In the genomic region with DNA sequence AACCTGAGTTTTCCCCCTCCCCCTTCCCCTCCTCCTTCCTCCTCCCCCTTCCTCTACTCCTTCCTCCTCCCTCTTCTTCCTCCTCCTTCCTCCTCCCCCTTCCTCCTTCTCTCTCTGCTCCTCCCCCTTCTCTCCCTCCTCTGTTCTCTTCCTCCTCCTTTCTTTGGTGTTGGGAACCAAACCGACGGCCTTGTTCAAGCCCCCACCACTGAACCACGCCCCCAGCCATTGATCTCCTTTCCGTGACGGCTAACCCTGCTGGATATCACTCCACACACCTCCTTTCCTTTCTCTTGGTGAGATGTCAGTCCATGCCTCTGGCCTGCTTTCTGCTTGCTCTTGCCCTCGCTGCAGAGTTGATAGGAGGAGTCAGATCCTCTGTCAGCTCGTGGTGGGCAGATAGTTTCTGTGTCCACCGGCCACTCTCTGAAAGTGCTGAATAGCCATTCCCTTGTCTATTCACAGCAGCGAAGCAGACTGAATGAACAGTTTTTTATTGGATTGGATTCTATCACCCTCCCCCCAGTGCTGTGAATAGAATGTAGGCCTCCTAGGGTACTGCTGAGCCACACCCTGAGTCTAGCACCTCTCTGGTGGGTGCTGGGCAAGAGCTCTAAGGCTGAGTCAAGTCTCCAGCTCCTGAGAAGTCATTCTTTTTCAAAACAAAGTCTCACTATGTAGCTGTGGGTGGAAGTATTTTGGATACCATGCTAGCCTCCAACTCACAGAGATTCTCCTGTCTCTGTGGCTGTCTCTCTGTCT, we compare ENCODE assay signal across 8 mouse cellular contexts. TPM values are rescaled to one million over a fixed set of nuclear protein-coding genes. Genes with fewer than 3 reads are reported as not detected.
DNase-seq lines count a peak whose midpoint lies in the region; ATAC-seq lines count a peak whose summit lies in the region.

Gene Tmem40, minus strand, starts transcription at position 416 of the 762 bp plus-strand sequence.

- H3K27me3 ChIP-seq in kidney, embryonic 15.5 days = no peaks in the 10 kb centered on the region
- no peaks in the 10 kb centered on the region for H3K27me3 ChIP-seq in hindbrain, embryonic 16.5 days (replicated peaks; ENCODE audit: control insufficient read depth, insufficient read depth, low read length)

- H3K9ac ChIP-seq in kidney, embryonic 15.5 days = no peak within 1 kb of the TSS
- peak within 1 kb of the TSS; percentile 27; the same call in 1 of the 2 replicates for H3K9ac ChIP-seq in hindbrain, embryonic 16.5 days (ENCODE audit: low read depth, low read length)

- H3K4me2 ChIP-seq in kidney, embryonic 15.5 days = peak within 1 kb of the TSS; percentile 22
- peak within 1 kb of the TSS; percentile 21; the same call in 1 of the 2 replicates for H3K4me2 ChIP-seq in hindbrain, embryonic 16.5 days (ENCODE audit: low read length)

- H3K9me3 ChIP-seq in kidney, embryonic 15.5 days (replicated peaks) = no peaks in the 10 kb centered on the region
- H3K9me3 ChIP-seq in hindbrain, embryonic 16.5 days (ENCODE audit: control insufficient read depth, low read length) = no peaks in the 10 kb centered on the region

- ATAC-seq in kidney, embryonic 15.5 days (replicated peaks; ENCODE audit: low FRiP score) = peak; percentile 30
- no peak; the same call in 1 of the 2 replicates for ATAC-seq in hindbrain, embryonic 16.5 days
- ATAC-seq in megakaryocyte progenitor cell, adult 5-6 weeks (replicated peaks; ENCODE audit: poor library complexity) = peak; percentile 6

- 3% methylated on average over 9 of the region's 9 CpGs for WGBS in kidney, embryonic 15.5 days
- WGBS in hindbrain, embryonic 16.5 days = 2% methylated on average over 9 of the region's 9 CpGs

- H3K36me3 ChIP-seq in kidney, embryonic 15.5 days = no peaks in the 10 kb centered on the region
- H3K36me3 ChIP-seq in hindbrain, embryonic 16.5 days (ENCODE audit: control insufficient read depth, insufficient read depth, low read length) = no peaks in the 10 kb centered on the region

- no peak for DNase-seq in kidney, postnatal 10 days
- peak; percentile 67 for DNase-seq in WW6 (ENCODE audit: low read depth, low spot score)
- peak; percentile 62 for DNase-seq in thymus, postnatal 4 days
- no peak for DNase-seq in cerebellum, adult 8-10 months
- no peak for DNase-seq in spleen, postnatal 10 days (ENCODE audit: low spot score in 2 of 2)

- 0 out of 2 replicates have a peak within 1 kb of the TSS, but pooled peaks have one; percentile 1 for H3K4me3 ChIP-seq in kidney, embryonic 15.5 days (replicated peaks)
- no peak within 1 kb of the TSS for H3K4me3 ChIP-seq in hindbrain, embryonic 16.5 days (ENCODE audit: low read length)

- peak within 1 kb of the TSS; percentile 85 for H3K27ac ChIP-seq in kidney, embryonic 15.5 days
- H3K27ac ChIP-seq in hindbrain, embryonic 16.5 days (ENCODE audit: low read depth, low read length) = peak within 1 kb of the TSS; percentile 59; the same call in 1 of the 2 replicates

- peaks cover 40% of the 10 kb centered on the region for H3K4me1 ChIP-seq in kidney, embryonic 15.5 days
- peaks cover 4% of the 10 kb centered on the region for H3K4me1 ChIP-seq in hindbrain, embryonic 16.5 days (ENCODE audit: control insufficient read depth, insufficient read depth, low read depth, low read length)

RNA-seq across cellular contexts. Expression of gene Tmem40, which starts in this region (rescaled TPM):
- polyA plus RNA-seq in kidney, embryonic 15.5 days (2015; fragmentation: Nextera tagmentation; extraction: Ambion mirVana) = 1.8 and 2.2 TPM in 2 replicates
- 1.9 TPM in 2 replicates for polyA plus RNA-seq in hindbrain, embryonic 16.5 days (2015; fragmentation: Nextera tagmentation; extraction: Ambion mirVana)
- total RNA-seq in megakaryocyte progenitor cell, adult 5-6 weeks (2015) = 12.2 and 12.7 TPM in 2 replicates
- 19.0 and 21.5 TPM in 2 replicates for total RNA-seq in megakaryocyte progenitor cell, adult 5-6 weeks (2017)

Comparison
In these comparisons a context has a peak if more than half of its experiments do, and no peak if none do; other contexts are left out.
1. DNase-seq: peak in WW6 (single experiment) and thymus, postnatal 4 days (single experiment); none in kidney, postnatal 10 days (single experiment), cerebellum, adult 8-10 months (single experiment) and spleen, postnatal 10 days (0 of 2).